Mouse (Mus musculus): ENCODE measurements around the gene Sdc1. TPM values are rescaled to one million over a fixed set of nuclear protein-coding genes. Genes with fewer than 3 reads are reported as not detected.

The Sdc1 gene
- polyA plus RNA-seq, 1 experiment from 2014 or later = 175 TPM

DNA sequence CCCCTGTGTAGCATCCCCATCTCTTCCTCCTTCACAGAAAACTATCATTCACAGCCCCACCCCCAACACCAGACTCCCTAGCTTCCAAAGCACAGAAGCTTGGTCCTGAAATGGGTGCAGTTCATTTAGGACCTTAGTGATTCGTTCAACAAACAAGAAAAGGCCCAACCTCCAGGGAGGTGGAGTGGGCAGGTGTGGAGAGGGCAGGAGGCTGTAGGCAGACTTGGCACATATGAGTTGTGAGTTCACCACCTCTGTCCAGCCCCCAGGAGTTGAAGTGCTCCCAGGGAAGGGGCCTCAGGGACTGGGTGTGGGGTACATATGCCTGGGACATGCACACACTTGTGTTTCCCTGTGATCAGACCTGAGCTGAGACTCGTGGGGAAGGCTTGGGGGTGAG, 39.8 kb downstream of the Sdc1 start:
- ATAC-seq (ENCODE audit: low FRiP score, low TSS enrichment) (peak; percentile 66), DNase-seq (ENCODE audit: low spot score) (peak; percentile 64)
- Histone ChIP-seq H3K9me3 (ENCODE audit: control insufficient read depth, low read length) (no peaks in the 10 kb centered on the region), H3K4me1 (replicated peaks; ENCODE audit: control insufficient read depth, insufficient read depth) (0 out of 2 replicates have a peak, but pooled peaks cover 3% of the 10 kb centered on the region), H3K4me3 (ENCODE audit: low read depth, low read length) (no peak overlapping the region), H3K27me3 (ENCODE audit: control insufficient read depth, insufficient read depth, low read length) (no peaks in the 10 kb centered on the region), H3K4me2 (replicated peaks; ENCODE audit: low read depth) (no peak overlapping the region), H3K9ac (ENCODE audit: low read length) (peak overlapping the region; percentile 41), H3K36me3 (ENCODE audit: control insufficient read depth, insufficient read depth, low read length) (no peaks in the 10 kb centered on the region), H3K27ac (replicated peaks) (peak overlapping the region; percentile 96)
- no peak for TF ChIP-seq CTCF (IDR thresholded peaks at IDR 0.05; ENCODE audit: low read depth)
- TF ChIP-seq EP300 (optimal IDR thresholded peaks at IDR 0.05) = no peak
- 38% methylated on average over 2 of the region's 2 CpGs for WGBS

DNA sequence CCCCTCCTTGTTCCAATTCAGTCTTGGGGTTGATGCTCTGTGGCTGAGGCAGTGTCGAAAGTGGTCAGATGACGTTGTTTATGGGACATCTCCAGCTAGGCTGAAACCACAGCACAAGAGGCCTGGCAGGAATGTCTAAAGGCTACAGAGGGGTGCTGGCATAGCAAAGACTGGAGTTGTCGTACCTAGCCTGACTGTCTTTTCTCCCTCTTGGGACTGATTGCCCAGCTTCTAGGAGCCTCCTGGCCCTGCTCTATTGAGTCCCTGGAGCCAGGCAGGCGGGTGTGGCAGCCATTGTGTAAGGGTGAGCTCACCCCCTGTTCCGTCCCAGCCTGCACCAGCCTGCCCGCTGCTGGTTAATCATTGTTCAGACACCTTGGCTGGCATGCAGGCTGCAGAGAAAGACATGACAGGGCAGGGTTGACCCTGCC, 40.3 kb downstream of the Sdc1 start:
- Histone ChIP-seq H3K4me1 (replicated peaks; ENCODE audit: control insufficient read depth, insufficient read depth) (0 out of 2 replicates have a peak, but pooled peaks cover 3% of the 10 kb centered on the region), H3K9me3 (ENCODE audit: control insufficient read depth, low read length) (no peaks in the 10 kb centered on the region), H3K36me3 (ENCODE audit: control insufficient read depth, insufficient read depth, low read length) (no peaks in the 10 kb centered on the region), H3K4me3 (ENCODE audit: low read depth, low read length) (no peak overlapping the region), H3K9ac (ENCODE audit: low read length) (peak overlapping the region; percentile 41), H3K4me2 (replicated peaks; ENCODE audit: low read depth) (no peak overlapping the region), H3K27me3 (ENCODE audit: control insufficient read depth, insufficient read depth, low read length) (no peaks in the 10 kb centered on the region), H3K27ac (replicated peaks) (peak overlapping the region; percentile 96)
- DNase-seq (ENCODE audit: low spot score) = peak; percentile 89
- ATAC-seq (ENCODE audit: low FRiP score, low TSS enrichment) = peak; percentile 94
- peak; percentile 67 for TF ChIP-seq CTCF (IDR thresholded peaks at IDR 0.05; ENCODE audit: low read depth)
- no peak for TF ChIP-seq EP300 (optimal IDR thresholded peaks at IDR 0.05)
- WGBS = 51% methylated on average over 6 of the region's 6 CpGs

DNA sequence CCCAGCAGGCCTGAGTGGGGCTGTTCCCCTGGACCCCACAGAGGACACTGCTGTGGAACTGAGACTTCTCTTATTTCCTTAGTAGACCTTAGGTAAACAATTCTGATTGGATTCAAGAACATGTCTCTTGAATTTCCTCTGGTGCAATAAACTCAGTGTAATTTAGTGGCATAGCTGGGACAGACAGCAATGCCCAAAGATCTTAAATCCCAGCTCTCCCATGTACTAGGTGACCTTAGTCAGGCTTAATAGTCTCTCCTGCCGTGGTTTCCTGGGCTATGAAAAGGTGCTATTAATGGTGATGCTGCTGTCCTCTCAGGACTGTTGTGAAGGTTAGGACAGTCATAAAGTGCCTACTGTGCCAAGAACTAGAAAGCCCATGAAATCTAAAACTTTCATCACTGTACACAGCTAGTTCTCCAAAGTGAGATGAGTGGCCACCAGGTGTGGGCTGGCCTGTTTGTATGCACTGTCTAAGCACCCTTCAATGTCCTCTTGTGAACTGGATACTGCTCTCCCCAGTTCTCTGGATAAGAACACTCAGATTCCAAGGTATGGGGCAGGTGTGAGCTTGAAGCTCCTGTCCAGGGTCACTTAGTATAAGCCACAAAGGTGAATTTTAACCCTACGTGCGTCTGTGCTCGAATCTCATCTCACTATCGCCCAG, 40.9 kb downstream of the Sdc1 start:
- WGBS = 75% methylated on average over 5 of the region's 5 CpGs
- TF ChIP-seq CTCF (IDR thresholded peaks at IDR 0.05; ENCODE audit: low read depth) = no peak
- no peak for TF ChIP-seq EP300 (optimal IDR thresholded peaks at IDR 0.05)

DNA sequence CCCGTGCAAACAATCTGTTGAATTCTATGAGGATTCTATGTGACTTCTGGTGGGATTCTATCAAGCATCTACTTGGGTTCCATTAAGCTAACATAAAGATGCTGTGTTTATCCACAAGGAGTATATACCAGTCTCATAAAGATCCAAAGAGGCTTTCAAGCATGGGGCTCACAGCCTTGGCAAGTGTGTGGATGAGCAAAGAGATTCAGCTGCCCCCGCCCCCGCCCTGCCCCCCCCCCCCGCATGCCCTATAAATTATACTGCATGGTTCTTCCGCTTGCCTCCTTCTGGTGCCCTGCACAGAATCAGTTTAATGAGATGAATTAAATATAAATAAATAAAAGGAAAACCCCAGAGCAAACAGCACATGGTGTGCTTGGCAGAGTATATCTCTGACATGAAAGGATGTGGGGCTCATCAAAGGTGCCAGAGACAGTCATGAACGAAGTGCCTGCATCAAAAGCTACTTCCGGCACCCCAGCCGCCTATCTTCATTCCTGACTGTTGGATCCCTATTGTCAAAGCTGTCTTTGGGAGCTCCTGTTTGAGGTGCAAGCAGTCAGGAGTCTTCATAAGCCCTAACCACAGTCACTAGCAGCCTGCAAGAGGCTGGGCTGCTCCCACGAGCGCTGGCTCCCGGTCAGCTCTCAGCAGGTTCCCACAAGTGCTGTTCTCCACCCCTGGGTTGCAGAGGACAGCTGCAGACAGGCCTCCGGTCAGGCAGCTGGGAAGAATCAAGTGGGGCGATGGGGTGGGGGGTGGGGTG, 46.5 kb downstream of the Sdc1 start:
- Histone ChIP-seq H3K4me2 (replicated peaks; ENCODE audit: low read depth) (peak overlapping the region; percentile 32; the same call in 1 of the 2 replicates), H3K4me1 (replicated peaks; ENCODE audit: control insufficient read depth, insufficient read depth) (no peaks in the 10 kb centered on the region), H3K9me3 (ENCODE audit: control insufficient read depth, low read length) (no peaks in the 10 kb centered on the region), H3K36me3 (ENCODE audit: control insufficient read depth, insufficient read depth, low read length) (no peaks in the 10 kb centered on the region), H3K9ac (ENCODE audit: low read length) (0 out of 2 replicates have a peak overlapping the region, but pooled peaks have one; percentile 18), H3K27me3 (ENCODE audit: control insufficient read depth, insufficient read depth, low read length) (no peaks in the 10 kb centered on the region), H3K4me3 (ENCODE audit: low read depth, low read length) (no peak overlapping the region), H3K27ac (replicated peaks) (no peak overlapping the region)
- 20% methylated on average over 13 of the region's 13 CpGs for WGBS
- DNase-seq (ENCODE audit: low spot score) (peak; percentile 41), ATAC-seq (ENCODE audit: low FRiP score, low TSS enrichment) (peak; percentile 66; the same call in 1 of the 2 replicates)
- no peak for TF ChIP-seq CTCF (IDR thresholded peaks at IDR 0.05; ENCODE audit: low read depth)
- no peak for TF ChIP-seq EP300 (optimal IDR thresholded peaks at IDR 0.05)

More for the DNA sequence above, 40.9 kb downstream of the Sdc1 start:
- Histone ChIP-seq H3K36me3 (ENCODE audit: control insufficient read depth, insufficient read depth, low read length) (no peaks in the 10 kb centered on the region), H3K9me3 (ENCODE audit: control insufficient read depth, low read length) (no peaks in the 10 kb centered on the region), H3K4me2 (replicated peaks; ENCODE audit: low read depth) (no peak overlapping the region), H3K27ac (replicated peaks) (peak overlapping the region; percentile 96), H3K4me1 (replicated peaks; ENCODE audit: control insufficient read depth, insufficient read depth) (0 out of 2 replicates have a peak, but pooled peaks cover 3% of the 10 kb centered on the region), H3K9ac (ENCODE audit: low read length) (0 out of 2 replicates have a peak overlapping the region, but pooled peaks have one; percentile 31), H3K4me3 (ENCODE audit: low read depth, low read length) (no peak overlapping the region), H3K27me3 (ENCODE audit: control insufficient read depth, insufficient read depth, low read length) (no peaks in the 10 kb centered on the region)
- DNase-seq (ENCODE audit: low spot score) (no peak), ATAC-seq (ENCODE audit: low FRiP score, low TSS enrichment) (no peak)

DNA sequence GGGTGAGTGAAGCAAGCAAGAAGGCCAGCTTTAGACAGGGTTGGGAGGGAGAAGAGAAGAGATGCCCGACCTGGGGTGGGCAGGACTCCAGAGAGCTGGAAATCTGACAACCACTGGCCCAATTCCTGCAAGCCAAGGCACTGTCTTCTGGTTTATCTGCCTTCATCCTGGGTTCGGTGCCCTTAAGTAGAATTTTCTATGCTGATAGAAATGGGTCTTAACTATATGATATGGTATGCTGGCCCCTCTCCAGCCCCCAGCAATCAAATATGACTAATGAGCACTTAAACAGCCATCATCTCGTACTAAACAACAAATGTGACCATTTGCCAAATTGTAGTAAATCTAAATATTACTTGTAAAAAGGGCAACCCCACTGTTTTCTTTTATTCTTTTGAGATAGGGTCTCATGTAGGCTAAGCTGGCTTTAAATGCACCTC, 47.1 kb downstream of the Sdc1 start:
- no peak for ATAC-seq (ENCODE audit: low FRiP score, low TSS enrichment)
- H3K9ac ChIP-seq (ENCODE audit: low read length) = 0 out of 2 replicates have a peak overlapping the region, but pooled peaks have one; percentile 18
- H3K27me3 ChIP-seq (ENCODE audit: control insufficient read depth, insufficient read depth, low read length) = no peaks in the 10 kb centered on the region
- no peaks in the 10 kb centered on the region for H3K9me3 ChIP-seq (ENCODE audit: control insufficient read depth, low read length)
- DNase-seq (ENCODE audit: low spot score) = no peak
- TF ChIP-seq CTCF (IDR thresholded peaks at IDR 0.05; ENCODE audit: low read depth) (no peak), EP300 (optimal IDR thresholded peaks at IDR 0.05) (no peak)
- 24% methylated on average over 3 of the region's 3 CpGs for WGBS
- H3K36me3 ChIP-seq (ENCODE audit: control insufficient read depth, insufficient read depth, low read length) = no peaks in the 10 kb centered on the region
- 0 out of 2 replicates have a peak overlapping the region, but pooled peaks have one; percentile 32 for H3K4me2 ChIP-seq (replicated peaks; ENCODE audit: low read depth)
- H3K4me1 ChIP-seq (replicated peaks; ENCODE audit: control insufficient read depth, insufficient read depth) = no peaks in the 10 kb centered on the region
- no peak overlapping the region for H3K27ac ChIP-seq (replicated peaks)
- H3K4me3 ChIP-seq (ENCODE audit: low read depth, low read length) = no peak overlapping the region

Measured in stomach, postnatal 0 days (tissue).